In the genomic region with DNA sequence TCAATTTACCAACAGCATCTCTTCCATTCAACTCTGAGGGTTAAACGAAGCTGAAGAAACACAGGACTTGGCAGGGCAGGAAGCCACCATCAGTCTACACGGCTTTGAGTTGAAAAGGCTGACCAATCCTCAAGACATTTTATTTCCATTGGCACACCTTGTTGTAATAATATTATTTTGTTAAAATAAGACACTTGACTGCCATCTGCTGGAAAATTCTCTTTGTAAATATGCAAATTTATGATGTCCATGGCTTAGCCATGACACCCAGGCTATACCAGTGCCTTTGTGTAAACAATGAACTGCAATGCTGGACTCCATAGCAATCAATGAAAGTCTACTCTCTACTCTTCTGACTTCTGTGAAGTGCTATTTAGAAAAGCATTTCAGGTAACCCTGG, we compare ENCODE assay signal across 11 mouse cellular contexts.
A peak's percentile ranks its signal among the peaks of the same experiment; 100 is the strongest.
DNase-seq lines count a peak whose midpoint lies in the region; ATAC-seq lines count a peak whose summit lies in the region.
"Had no signal": no experiment of that assay in that cellular context is flagged by ENCODE, and none has a peak within 500 bp of the region (broad histone marks: within the 10 kb centered on the region; RNA-seq: fewer than 3 reads in every experiment).

No protein-coding gene starts in this region.

- H3K27me3 ChIP-seq in forebrain, embryonic 15.5 days: no peaks in the 10 kb centered on the region
- H3K27me3 ChIP-seq in forebrain, embryonic 16.5 days (replicated peaks; ENCODE audit: control insufficient read depth, insufficient read depth, low read length): no peaks in the 10 kb centered on the region
- H3K27me3 ChIP-seq: intestine, embryonic 15.5 days; liver, embryonic 12.5 days; neural tube, embryonic 12.5 days had no signal

- intact Hi-C loops in left cerebral cortex, postnatal 10 days (cut with DNase I): no loop called here

- no peak overlapping the region for H3K9ac ChIP-seq in forebrain, embryonic 15.5 days (replicated peaks)
- no peak overlapping the region for H3K9ac ChIP-seq in forebrain, embryonic 16.5 days (replicated peaks; ENCODE audit: low read depth, low read length)
- H3K9ac ChIP-seq: intestine, embryonic 15.5 days; liver, embryonic 12.5 days; neural tube, embryonic 12.5 days had no signal

- H3K36me3 ChIP-seq in forebrain, embryonic 15.5 days: no peaks in the 10 kb centered on the region
- no peaks in the 10 kb centered on the region for H3K36me3 ChIP-seq in forebrain, embryonic 16.5 days (ENCODE audit: control insufficient read depth, insufficient read depth)
- H3K36me3 ChIP-seq: intestine, embryonic 15.5 days; liver, embryonic 12.5 days; neural tube, embryonic 12.5 days had no signal

- H3K9me3 ChIP-seq in forebrain, embryonic 15.5 days: no peaks in the 10 kb centered on the region
- H3K9me3 ChIP-seq in forebrain, embryonic 16.5 days (ENCODE audit: control insufficient read depth, low read length): no peaks in the 10 kb centered on the region
- H3K9me3 ChIP-seq: intestine, embryonic 15.5 days; liver, embryonic 12.5 days; neural tube, embryonic 12.5 days had no signal

- no peak overlapping the region for H3K27ac ChIP-seq in forebrain, embryonic 15.5 days (replicated peaks)
- H3K27ac ChIP-seq in forebrain, embryonic 16.5 days (ENCODE audit: low read length): no peak overlapping the region
- H3K27ac ChIP-seq: intestine, embryonic 15.5 days; liver, embryonic 12.5 days; neural tube, embryonic 12.5 days had no signal

- H3K4me3 ChIP-seq in forebrain, embryonic 15.5 days: no peak overlapping the region
- no peak overlapping the region for H3K4me3 ChIP-seq in forebrain, embryonic 16.5 days (replicated peaks; ENCODE audit: low read length)
- H3K4me3 ChIP-seq: intestine, embryonic 15.5 days; liver, embryonic 12.5 days; neural tube, embryonic 12.5 days had no signal

- H3K4me1 ChIP-seq in forebrain, embryonic 15.5 days: no peaks in the 10 kb centered on the region
- no peaks in the 10 kb centered on the region for H3K4me1 ChIP-seq in forebrain, embryonic 16.5 days (replicated peaks; ENCODE audit: control insufficient read depth, insufficient read depth, low read length)
- H3K4me1 ChIP-seq: intestine, embryonic 15.5 days; liver, embryonic 12.5 days; neural tube, embryonic 12.5 days had no signal

- ATAC-seq in forebrain, embryonic 15.5 days (replicated peaks): 0 out of 2 replicates have a peak, but pooled peaks have one; percentile 29
- ATAC-seq in forebrain, embryonic 16.5 days: no peak
- ATAC-seq: intestine, embryonic 15.5 days; liver, embryonic 12.5 days had no signal

- WGBS in forebrain, embryonic 15.5 days: 37% methylated on average over 2 of the region's 2 CpGs
- 49% methylated on average over 2 of the region's 2 CpGs for WGBS in forebrain, embryonic 16.5 days

- DNase-seq in left cerebral cortex, adult 11 months (ENCODE audit: low spot score): peak; percentile 11
- DNase-seq in left cerebral cortex, postnatal 10 days (ENCODE audit: extremely low spot score in 1 of 2, low spot score in 2 of 2): no peak
- peak; percentile 36 for DNase-seq in MEL-GATA-1-ER (ENCODE audit: extremely low read depth, low read depth)
- peak; percentile 76 for DNase-seq in lung, postnatal 36 days
- DNase-seq in right cerebral cortex, postnatal 14 days: no peak
- DNase-seq in ovary, postnatal 36 days (ENCODE audit: low spot score): no peak

- no peak overlapping the region for H3K4me2 ChIP-seq in forebrain, embryonic 15.5 days (replicated peaks)
- H3K4me2 ChIP-seq in forebrain, embryonic 16.5 days (ENCODE audit: low read length): no peak overlapping the region
- H3K4me2 ChIP-seq: intestine, embryonic 15.5 days; liver, embryonic 12.5 days; neural tube, embryonic 12.5 days had no signal

Comparison
In these comparisons a context has a peak if more than half of its experiments do, and no peak if none do; other contexts are left out.
1. DNase-seq: peak in left cerebral cortex, adult 11 months (single experiment), MEL-GATA-1-ER (single experiment) and lung, postnatal 36 days (single experiment); none in left cerebral cortex, postnatal 10 days (0 of 2), right cerebral cortex, postnatal 14 days (single experiment) and ovary, postnatal 36 days (single experiment).